Mouse (Mus musculus): ENCODE data around the gene Irgc1. TPM values are rescaled to one million over a fixed set of nuclear protein-coding genes. Genes with fewer than 3 reads are reported as not detected.

Gene Irgc1
- polyA plus RNA-seq, 1 experiment from 2014 or later = not detected

DNA sequence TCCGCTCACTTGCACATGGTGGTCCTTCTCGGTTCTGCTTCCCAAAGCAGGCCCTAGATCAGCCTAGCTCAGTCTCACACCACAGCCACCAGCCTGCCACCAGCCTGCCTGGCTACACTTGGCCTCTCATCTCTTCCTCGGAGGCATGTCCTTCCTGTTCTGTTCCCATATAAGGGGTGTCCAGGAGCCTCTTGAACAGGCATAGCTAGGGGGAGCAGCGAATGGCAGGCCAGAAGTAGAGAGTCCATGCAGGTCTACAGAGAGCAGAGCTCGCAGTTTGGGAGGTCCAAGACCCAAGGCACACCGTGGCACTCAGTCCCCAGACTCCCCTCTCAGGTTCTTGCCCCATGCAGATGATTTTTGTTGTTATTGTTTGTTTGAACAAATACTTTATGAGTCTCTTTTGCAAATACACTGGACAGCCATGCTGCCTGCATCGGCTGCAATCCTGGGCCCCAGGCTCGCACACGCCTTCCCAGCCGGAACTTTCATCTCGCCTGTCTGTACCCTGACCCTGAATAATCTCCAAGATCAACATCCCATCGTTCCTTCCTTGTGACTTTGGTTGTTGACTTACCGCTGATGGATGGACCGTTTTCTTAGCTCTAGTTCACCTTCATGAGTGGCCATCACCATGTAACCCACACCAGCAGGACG lies 28.9 kb downstream of the Irgc1 start:
- ATAC-seq (replicated peaks; ENCODE audit: low FRiP score, low TSS enrichment, low read depth) = no peak
- no peaks in the 10 kb centered on the region for H3K27me3 ChIP-seq (replicated peaks; ENCODE audit: control insufficient read depth, insufficient read depth, low read length)
- no peak overlapping the region for H3K4me2 ChIP-seq (ENCODE audit: low read length)
- H3K27ac ChIP-seq (ENCODE audit: low read depth) = no peak overlapping the region
- H3K9me3 ChIP-seq (ENCODE audit: control insufficient read depth, low read length) = no peaks in the 10 kb centered on the region
- no peaks in the 10 kb centered on the region for H3K4me1 ChIP-seq (replicated peaks; ENCODE audit: control insufficient read depth, insufficient read depth, low read length)
- no peak overlapping the region for H3K9ac ChIP-seq (ENCODE audit: low read length)
- 77% methylated on average over 15 of the region's 15 CpGs for WGBS
- H3K4me3 ChIP-seq (ENCODE audit: low read depth, low read length) = no peak overlapping the region
- no peak for DNase-seq (ENCODE audit: low spot score)
- H3K36me3 ChIP-seq (ENCODE audit: control insufficient read depth, insufficient read depth, low read length) = peaks cover 22% of the 10 kb centered on the region

DNA sequence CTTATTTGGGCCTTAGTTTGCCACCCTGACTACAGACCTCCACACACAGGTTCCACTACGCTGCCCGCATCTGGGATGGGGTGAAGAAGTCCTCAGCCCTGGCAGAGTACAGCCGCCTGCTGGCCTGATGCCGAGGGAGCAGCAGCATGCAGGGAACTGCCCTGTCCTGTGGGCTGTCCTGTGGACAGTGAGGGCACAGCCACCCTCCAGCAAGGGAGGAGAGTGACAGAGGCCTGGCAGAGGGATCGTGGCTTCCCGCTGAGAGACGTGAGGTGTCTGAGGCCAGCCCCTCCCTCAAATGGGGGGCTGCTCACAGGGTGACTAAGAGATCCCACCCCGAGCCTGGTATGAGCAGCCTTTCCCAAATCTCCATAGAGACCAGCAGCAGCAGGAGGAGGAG lies 29.8 kb downstream of the Irgc1 start:
- 80% methylated on average over 8 of the region's 8 CpGs for WGBS
- Histone ChIP-seq H3K27me3 (replicated peaks; ENCODE audit: control insufficient read depth, insufficient read depth, low read length) (no peaks in the 10 kb centered on the region), H3K4me2 (ENCODE audit: low read length) (no peak overlapping the region)

DNA sequence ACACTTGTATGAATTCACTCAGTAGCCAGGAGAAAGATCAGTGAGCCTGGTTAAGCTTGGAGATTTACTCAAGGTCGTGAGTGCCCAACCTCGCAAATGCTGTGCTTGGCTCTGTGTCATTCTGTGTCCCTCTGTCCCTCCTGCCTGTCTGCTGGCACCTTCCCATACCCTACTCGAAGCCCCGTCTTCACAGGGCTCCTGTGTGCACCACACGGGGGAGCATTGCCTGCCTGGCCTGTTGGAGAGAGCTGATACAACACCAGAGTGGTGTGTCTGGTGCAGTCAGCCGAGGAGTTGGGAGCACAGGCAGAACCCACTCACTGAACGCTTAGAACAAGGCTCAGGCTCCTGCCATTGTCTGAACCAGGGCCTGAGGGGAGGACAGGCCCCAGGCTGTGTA lies 30.4 kb downstream of the Irgc1 start:
- ATAC-seq (replicated peaks; ENCODE audit: low FRiP score, low TSS enrichment, low read depth) = no peak
- WGBS = 79% methylated on average over 7 of the region's 7 CpGs

More for the DNA sequence above, 29.8 kb downstream of the Irgc1 start:
- Histone ChIP-seq H3K9me3 (ENCODE audit: control insufficient read depth, low read length) (no peaks in the 10 kb centered on the region), H3K9ac (ENCODE audit: low read length) (no peak overlapping the region), H3K36me3 (ENCODE audit: control insufficient read depth, insufficient read depth, low read length) (peaks cover 22% of the 10 kb centered on the region), H3K4me3 (ENCODE audit: low read depth, low read length) (no peak overlapping the region), H3K4me1 (replicated peaks; ENCODE audit: control insufficient read depth, insufficient read depth, low read length) (no peaks in the 10 kb centered on the region), H3K27ac (ENCODE audit: low read depth) (no peak overlapping the region)
- ATAC-seq (replicated peaks; ENCODE audit: low FRiP score, low TSS enrichment, low read depth) = no peak
- DNase-seq (ENCODE audit: low spot score) = no peak

GRCm38 (mm10) chr7:24419579-24419978 lies 32.5 kb downstream of the Irgc1 start:
- DNase-seq (ENCODE audit: low spot score) (no peak), ATAC-seq (replicated peaks; ENCODE audit: low FRiP score, low TSS enrichment, low read depth) (no peak)
- Histone ChIP-seq H3K9ac (ENCODE audit: low read length) (no peak overlapping the region), H3K4me1 (replicated peaks; ENCODE audit: control insufficient read depth, insufficient read depth, low read length) (no peaks in the 10 kb centered on the region), H3K9me3 (ENCODE audit: control insufficient read depth, low read length) (no peaks in the 10 kb centered on the region), H3K27ac (ENCODE audit: low read depth) (no peak overlapping the region), H3K4me3 (ENCODE audit: low read depth, low read length) (no peak overlapping the region), H3K27me3 (replicated peaks; ENCODE audit: control insufficient read depth, insufficient read depth, low read length) (no peaks in the 10 kb centered on the region), H3K36me3 (ENCODE audit: control insufficient read depth, insufficient read depth, low read length) (peaks cover 22% of the 10 kb centered on the region), H3K4me2 (ENCODE audit: low read length) (no peak overlapping the region)
- 89% methylated on average over 8 of the region's 8 CpGs for WGBS

More for the DNA sequence above, 30.4 kb downstream of the Irgc1 start:
- no peak overlapping the region for H3K9ac ChIP-seq (ENCODE audit: low read length)
- no peak overlapping the region for H3K4me3 ChIP-seq (ENCODE audit: low read depth, low read length)
- H3K27me3 ChIP-seq (replicated peaks; ENCODE audit: control insufficient read depth, insufficient read depth, low read length) = no peaks in the 10 kb centered on the region
- H3K4me2 ChIP-seq (ENCODE audit: low read length) = no peak overlapping the region
- no peak for DNase-seq (ENCODE audit: low spot score)
- H3K36me3 ChIP-seq (ENCODE audit: control insufficient read depth, insufficient read depth, low read length) = peaks cover 22% of the 10 kb centered on the region
- no peak overlapping the region for H3K27ac ChIP-seq (ENCODE audit: low read depth)
- H3K4me1 ChIP-seq (replicated peaks; ENCODE audit: control insufficient read depth, insufficient read depth, low read length) = no peaks in the 10 kb centered on the region
- H3K9me3 ChIP-seq (ENCODE audit: control insufficient read depth, low read length) = no peaks in the 10 kb centered on the region

- DNase-seq (ENCODE audit: low spot score) = no peak
- no peak for ATAC-seq (replicated peaks; ENCODE audit: low FRiP score, low TSS enrichment, low read depth)
- 76% methylated on average over 7 of the region's 7 CpGs for WGBS
- Histone ChIP-seq H3K9ac (ENCODE audit: low read length) (no peak overlapping the region), H3K36me3 (ENCODE audit: control insufficient read depth, insufficient read depth, low read length) (no peaks in the 10 kb centered on the region), H3K27ac (ENCODE audit: low read depth) (no peak overlapping the region), H3K4me3 (ENCODE audit: low read depth, low read length) (no peak overlapping the region), H3K4me2 (ENCODE audit: low read length) (no peak overlapping the region), H3K4me1 (replicated peaks; ENCODE audit: control insufficient read depth, insufficient read depth, low read length) (no peaks in the 10 kb centered on the region), H3K9me3 (ENCODE audit: control insufficient read depth, low read length) (no peaks in the 10 kb centered on the region), H3K27me3 (replicated peaks; ENCODE audit: control insufficient read depth, insufficient read depth, low read length) (no peaks in the 10 kb centered on the region)
Measured at GRCm38 (mm10) chr7:24415261-24415660, 36.8 kb downstream of the Irgc1 start.

DNA sequence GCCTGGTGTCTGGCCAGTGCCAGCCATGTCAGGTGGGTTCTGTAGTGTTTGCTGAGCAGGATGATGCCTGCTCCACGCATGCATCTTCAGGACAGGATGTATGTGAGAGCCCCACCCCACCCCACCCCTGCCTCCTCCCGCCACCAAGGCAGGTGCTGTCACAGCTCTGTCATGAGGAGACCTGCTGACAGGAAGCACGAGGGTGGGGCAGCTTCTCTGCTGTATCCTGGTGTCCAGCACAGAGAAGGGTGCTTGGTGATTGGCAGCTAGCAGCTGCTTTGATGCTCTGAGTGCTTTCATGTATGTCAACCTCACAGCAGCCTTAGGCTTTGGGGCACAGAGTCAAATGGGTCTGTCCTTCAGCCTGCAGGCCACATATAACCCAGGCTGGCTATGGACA lies 38.5 kb downstream of the Irgc1 start:
- Histone ChIP-seq H3K4me2 (ENCODE audit: low read length) (no peak overlapping the region), H3K4me3 (ENCODE audit: low read depth, low read length) (no peak overlapping the region), H3K9me3 (ENCODE audit: control insufficient read depth, low read length) (no peaks in the 10 kb centered on the region), H3K27ac (ENCODE audit: low read depth) (no peak overlapping the region), H3K27me3 (replicated peaks; ENCODE audit: control insufficient read depth, insufficient read depth, low read length) (no peaks in the 10 kb centered on the region), H3K36me3 (ENCODE audit: control insufficient read depth, insufficient read depth, low read length) (no peaks in the 10 kb centered on the region), H3K9ac (ENCODE audit: low read length) (no peak overlapping the region), H3K4me1 (replicated peaks; ENCODE audit: control insufficient read depth, insufficient read depth, low read length) (no peaks in the 10 kb centered on the region)
- ATAC-seq (replicated peaks; ENCODE audit: low FRiP score, low TSS enrichment, low read depth) (no peak), DNase-seq (ENCODE audit: low spot score) (no peak)
- 71% methylated on average over 3 of the region's 3 CpGs for WGBS

DNA sequence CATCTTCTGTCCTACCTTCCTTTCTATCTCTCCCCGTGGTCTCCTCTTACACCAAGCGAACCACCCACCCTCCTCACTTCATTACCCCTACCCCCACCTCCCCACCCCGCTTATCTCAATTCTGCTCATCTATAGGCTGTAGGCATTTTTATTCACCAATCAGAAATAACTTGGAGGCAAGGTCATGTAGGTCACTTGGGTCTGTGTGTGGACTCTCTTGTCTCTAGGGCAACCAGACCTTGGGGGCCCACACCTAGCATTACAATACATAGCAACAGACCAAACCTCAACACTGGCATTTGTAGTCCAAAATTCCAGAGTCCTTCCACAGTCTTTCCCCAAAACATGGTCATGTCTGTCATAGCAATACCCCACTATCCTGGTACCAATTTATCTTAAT lies 41.3 kb downstream of the Irgc1 start:
- Histone ChIP-seq H3K4me2 (ENCODE audit: low read length) (no peak overlapping the region), H3K4me1 (replicated peaks; ENCODE audit: control insufficient read depth, insufficient read depth, low read length) (no peaks in the 10 kb centered on the region), H3K9ac (ENCODE audit: low read length) (no peak overlapping the region), H3K27me3 (replicated peaks; ENCODE audit: control insufficient read depth, insufficient read depth, low read length) (no peaks in the 10 kb centered on the region), H3K36me3 (ENCODE audit: control insufficient read depth, insufficient read depth, low read length) (0 out of 2 replicates have a peak, but pooled peaks cover 7% of the 10 kb centered on the region), H3K27ac (ENCODE audit: low read depth) (no peak overlapping the region), H3K9me3 (ENCODE audit: control insufficient read depth, low read length) (no peaks in the 10 kb centered on the region), H3K4me3 (ENCODE audit: low read depth, low read length) (no peak overlapping the region)
- DNase-seq (ENCODE audit: low spot score) (no peak), ATAC-seq (replicated peaks; ENCODE audit: low FRiP score, low TSS enrichment, low read depth) (no peak)
- 71% methylated on average over 3 of the region's 3 CpGs for WGBS

- Histone ChIP-seq H3K36me3 (ENCODE audit: control insufficient read depth, insufficient read depth, low read length) (0 out of 2 replicates have a peak, but pooled peaks cover 13% of the 10 kb centered on the region), H3K9me3 (ENCODE audit: control insufficient read depth, low read length) (no peaks in the 10 kb centered on the region), H3K27ac (ENCODE audit: low read depth) (no peak overlapping the region), H3K27me3 (replicated peaks; ENCODE audit: control insufficient read depth, insufficient read depth, low read length) (no peaks in the 10 kb centered on the region), H3K9ac (ENCODE audit: low read length) (no peak overlapping the region), H3K4me2 (ENCODE audit: low read length) (no peak overlapping the region), H3K4me3 (ENCODE audit: low read depth, low read length) (no peak overlapping the region), H3K4me1 (replicated peaks; ENCODE audit: control insufficient read depth, insufficient read depth, low read length) (no peaks in the 10 kb centered on the region)
- no peak for ATAC-seq (replicated peaks; ENCODE audit: low FRiP score, low TSS enrichment, low read depth)
- WGBS = 86% methylated on average over 6 of the region's 6 CpGs
- DNase-seq (ENCODE audit: low spot score) = no peak
Measured at GRCm38 (mm10) chr7:24410123-24410522, 42.0 kb downstream of the Irgc1 start.

DNA sequence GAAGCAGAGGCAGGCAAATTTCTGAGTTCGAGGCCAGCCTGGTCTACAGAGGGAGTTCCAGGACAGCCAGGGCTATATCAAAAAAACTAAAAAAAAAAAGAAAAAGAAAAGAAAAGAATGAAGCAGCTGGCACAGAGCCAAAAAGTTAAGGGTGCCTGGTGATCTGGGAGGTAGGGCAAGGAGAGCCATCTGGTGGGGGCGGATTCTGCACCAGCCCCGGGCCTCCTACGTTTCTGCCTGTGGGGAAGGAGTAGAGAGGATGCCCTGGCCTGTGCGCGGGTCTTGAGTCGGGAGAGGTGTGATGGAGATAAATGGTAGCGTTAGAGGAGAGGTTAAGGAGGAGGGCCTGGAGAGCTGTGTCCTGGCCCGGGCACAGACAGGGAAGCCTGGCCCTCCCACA lies 43.9 kb downstream of the Irgc1 start:
- Histone ChIP-seq H3K9me3 (ENCODE audit: control insufficient read depth, low read length) (no peaks in the 10 kb centered on the region), H3K27ac (ENCODE audit: low read depth) (no peak overlapping the region), H3K4me2 (ENCODE audit: low read length) (no peak overlapping the region), H3K9ac (ENCODE audit: low read length) (no peak overlapping the region), H3K4me1 (replicated peaks; ENCODE audit: control insufficient read depth, insufficient read depth, low read length) (no peaks in the 10 kb centered on the region), H3K36me3 (ENCODE audit: control insufficient read depth, insufficient read depth, low read length) (0 out of 2 replicates have a peak, but pooled peaks cover 14% of the 10 kb centered on the region), H3K4me3 (ENCODE audit: low read depth, low read length) (no peak overlapping the region), H3K27me3 (replicated peaks; ENCODE audit: control insufficient read depth, insufficient read depth, low read length) (no peaks in the 10 kb centered on the region)
- peak; percentile 14; the same call in 1 of the 2 replicates for ATAC-seq (replicated peaks; ENCODE audit: low FRiP score, low TSS enrichment, low read depth)
- DNase-seq (ENCODE audit: low spot score) = no peak
- 79% methylated on average over 9 of the region's 9 CpGs for WGBS
